1 mouse cellular context compared by ENCODE assay signal in the genomic region with DNA sequence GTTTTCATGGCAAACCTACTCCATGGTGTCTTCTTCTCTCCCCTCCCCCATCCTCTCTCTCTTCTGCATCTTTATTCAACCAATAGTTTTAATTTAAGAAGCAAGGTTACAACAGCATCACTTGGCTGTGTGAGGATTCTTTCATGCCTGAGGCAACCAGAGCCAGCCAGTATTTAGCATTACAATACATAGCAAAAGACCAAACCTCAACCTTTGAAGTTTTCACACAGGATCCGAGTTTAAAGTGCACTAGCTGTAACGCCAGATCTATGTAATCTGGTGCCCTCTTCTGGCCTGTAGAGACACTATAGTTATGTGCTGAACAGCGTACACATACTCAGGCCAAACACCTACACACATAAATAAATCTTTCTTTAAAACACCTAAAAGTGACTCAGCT.
TF ChIP-seq lines count a peak whose summit lies in the region.

No protein-coding gene starts in this region.

TF ChIP-seq in CH12.LX, 34 proteins besides CTCF, POLR2A, EP300 and RAD21 (continued from another document):
- peak; percentile 51 for TF ChIP-seq SMC3 (IDR thresholded peaks at IDR 0.05; ENCODE audit: low read depth, low read length)
- TF ChIP-seq ETS1 (conservative IDR thresholded peaks at IDR 0.05; ENCODE audit: low read depth, low read length), result no peak
